Mouse (Mus musculus) lung, adult 2 months (tissue): ENCODE results near the gene AC109138.7. TPM values are rescaled to one million over a fixed set of nuclear protein-coding genes. Genes with fewer than 3 reads are reported as not detected.
"Not testable (repeated sequence)": the region's sequence is repeated elsewhere in the genome, so short reads cannot be mapped to it uniquely, and the experiment has no call there.

Source experiments
- DNase-seq: peaks from one replicate; pipeline ENCODE4 v3.0.0; 2022
- H3K4me1 ChIP-seq: fragments of 200-500 bp; 2 replicates; pipeline ENCODE4 v1.6.1; 2011; ENCODE audit warnings: low read length; ENCODE audit not compliant: control insufficient read depth, insufficient read depth
- H3K4me3 ChIP-seq: fragments of 200-500 bp; replicated peaks from 2 replicates; pipeline ENCODE3; 2011; ENCODE audit warnings: low read depth, mild to moderate bottlenecking, control low read depth, low read length; ENCODE audit errors: extremely low read depth
- CTCF ChIP-seq: fragments of 200-500 bp; IDR thresholded peaks from 2 replicates; pipeline ENCODE4 v1.5.1; 2011; ENCODE audit warnings: mild to moderate bottlenecking, low read length, control low read depth; ENCODE audit not compliant: insufficient read depth
- POLR2A ChIP-seq: fragments of 200-500 bp; IDR thresholded peaks from 2 replicates; pipeline ENCODE4 v1.6.1; 2011; ENCODE audit warnings: low read depth, mild to moderate bottlenecking, control low read depth, low read length, borderline replicate concordance; ENCODE audit errors: extremely low read depth
- WGBS: fragments of 180-500 bp; shearing (Covaris S2); methylation state at CpG from one replicate; pipeline ENCODE4 v1.1.7; 2018; 5-methylcytosine and 5-hydroxymethylcytosine counted together
- polyA plus RNA-seq: library from polyadenylated mRNA; depleted of rRNA; stranded (reverse); fragments of >200 nt; gene quantifications from 2 replicates; pipeline ENCODE4 v1.2.3, GENCODE M21; 2012

AC109138.7 gene
- polyA plus RNA-seq, 1 experiment: not detected

DNA sequence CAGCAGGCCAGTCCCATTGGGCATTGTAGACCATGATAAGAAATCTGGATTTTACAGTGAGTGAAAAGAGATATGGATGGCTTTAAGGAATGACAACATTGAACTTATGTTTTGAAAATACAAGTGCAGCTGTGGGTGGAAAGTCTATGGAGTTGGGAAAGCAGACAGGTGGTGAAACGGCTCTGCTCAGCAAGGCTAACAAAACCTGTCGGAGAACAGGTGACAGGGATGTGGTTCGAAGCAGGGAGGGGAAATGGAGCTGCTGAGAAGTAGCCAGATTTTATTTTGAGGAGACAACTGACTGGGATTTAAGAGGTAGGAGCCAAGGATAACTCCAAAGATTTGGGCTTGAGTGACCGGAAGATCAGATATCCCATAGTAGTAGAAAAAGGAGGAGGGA lies 20.4 kb downstream of the AC109138.7 start:
- no peak for TF ChIP-seq POLR2A
- TF ChIP-seq CTCF: no peak
- Histone ChIP-seq H3K4me1 (peaks cover 9% of the 10 kb centered on the region), H3K4me3 (no peak overlapping the region)
- DNase-seq: no peak
- 68% methylated on average over 4 of the region's 4 CpGs for WGBS

DNA sequence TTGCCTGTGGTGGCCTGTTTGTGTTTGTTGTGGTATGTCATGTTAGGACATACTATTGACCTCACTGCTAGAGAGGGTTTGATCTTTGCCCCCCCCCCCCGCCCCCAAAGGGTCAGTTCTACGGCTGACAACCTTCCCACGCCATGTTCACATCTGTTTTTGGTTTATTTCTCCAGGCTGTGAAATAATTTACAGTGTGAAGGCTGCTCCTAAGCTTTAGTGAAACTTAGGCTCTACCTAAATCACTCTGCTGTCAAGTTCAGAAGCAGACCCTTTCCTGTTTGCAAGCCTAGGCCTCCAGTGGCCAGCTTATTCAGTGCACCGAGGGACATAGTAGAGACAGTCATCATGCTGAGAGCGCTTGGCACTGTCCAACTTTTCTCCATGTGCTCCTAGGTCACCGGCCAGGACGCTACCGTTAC lies 26.1 kb downstream of the AC109138.7 start:
- 58% methylated on average over 8 of the region's 8 CpGs for WGBS

GRCm38 (mm10) chr19:4242416-4242815 lies 28.3 kb downstream of the AC109138.7 start:
- 64% methylated on average over 3 of the region's 3 CpGs for WGBS
- no peak for DNase-seq
- TF ChIP-seq POLR2A (no peak), CTCF (no peak)

More for the DNA sequence above, 26.1 kb downstream of the AC109138.7 start:
- Histone ChIP-seq H3K4me3 (no peak overlapping the region), H3K4me1 (no peaks in the 10 kb centered on the region)
- no peak for DNase-seq
- TF ChIP-seq CTCF (no peak), POLR2A (no peak)

DNA sequence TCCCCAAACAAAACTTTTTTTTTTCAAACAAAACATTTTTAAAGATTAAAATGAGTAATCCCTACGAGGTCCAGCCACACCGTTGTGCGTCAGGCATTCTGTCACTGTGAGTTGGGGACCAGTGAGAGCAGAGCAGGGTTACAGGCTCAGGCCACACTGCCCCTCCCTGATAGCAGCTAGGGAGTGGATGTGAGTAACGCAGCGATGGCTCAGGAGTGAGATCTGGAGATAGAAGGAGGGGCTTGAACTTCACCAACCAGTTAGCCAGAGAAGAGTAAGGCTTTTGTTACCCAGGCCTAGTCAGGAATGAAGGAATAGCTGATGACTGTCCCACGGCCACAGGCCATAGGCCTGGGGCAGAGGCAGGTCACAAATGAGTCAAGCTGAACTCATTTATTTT lies 30.6 kb downstream of the AC109138.7 start:
- H3K4me3 ChIP-seq: no peak overlapping the region
- no peaks in the 10 kb centered on the region for H3K4me1 ChIP-seq
- DNase-seq: no peak
- 80% methylated on average over 6 of the region's 6 CpGs for WGBS
- no peak for TF ChIP-seq POLR2A
- TF ChIP-seq CTCF: no peak

More at GRCm38 (mm10) chr19:4242416-4242815, 28.3 kb downstream of the AC109138.7 start:
- no peak overlapping the region for H3K4me3 ChIP-seq
- H3K4me1 ChIP-seq: no peaks in the 10 kb centered on the region

DNA sequence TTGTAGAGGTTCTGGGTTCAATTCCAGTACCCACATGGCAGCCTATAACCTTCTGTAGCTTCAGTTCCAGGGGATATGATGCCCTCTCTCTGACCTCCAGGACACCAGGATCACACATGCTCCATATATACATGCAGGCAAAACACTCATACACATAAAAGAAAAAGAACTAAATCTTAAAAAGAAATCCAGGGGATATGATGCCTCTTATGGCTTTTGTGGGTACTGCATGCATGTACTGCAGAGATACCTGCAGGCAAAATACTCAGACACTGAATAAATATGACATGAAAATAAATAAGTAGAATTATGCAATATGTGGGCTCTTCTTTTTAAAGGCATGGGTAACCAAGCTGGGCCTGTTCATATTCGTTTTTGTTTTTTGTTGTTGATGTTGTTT lies 32.9 kb downstream of the AC109138.7 start:
- DNase-seq: no peak
- WGBS: 51% methylated on average over 1 of the region's 1 CpGs
- no peak overlapping the region for H3K4me3 ChIP-seq
- TF ChIP-seq POLR2A (no peak), CTCF (no peak)
- no peaks in the 10 kb centered on the region for H3K4me1 ChIP-seq

DNA sequence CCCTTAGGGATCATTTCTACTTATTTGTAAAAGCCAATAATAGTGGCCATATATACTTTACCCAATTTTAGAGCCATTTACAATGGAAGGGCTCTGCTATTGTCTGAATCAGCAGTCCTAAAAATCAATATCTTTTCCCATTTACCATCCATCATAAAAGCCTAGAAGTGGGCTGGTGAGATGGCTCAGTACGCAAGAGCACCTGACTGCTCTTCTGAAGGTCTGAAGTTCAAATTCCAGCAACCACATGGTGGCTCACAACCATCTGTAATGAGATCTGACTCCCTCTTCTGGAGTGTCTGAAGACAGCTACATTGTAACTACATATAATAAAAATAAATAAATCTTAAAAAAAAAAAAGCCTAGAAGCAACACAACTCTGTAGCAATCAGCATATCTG lies 34.5 kb downstream of the AC109138.7 start:
- not testable (repeated sequence) for H3K4me3 ChIP-seq, DNase-seq, H3K4me1 ChIP-seq
- 65% methylated on average over 1 of the region's 1 CpGs for WGBS

- no peak for DNase-seq
- no peaks in the 10 kb centered on the region; the same call in 1 of the 2 replicates for H3K4me1 ChIP-seq
- TF ChIP-seq POLR2A: no peak
- no peak for TF ChIP-seq CTCF
- WGBS: 93% methylated on average over 7 of the region's 7 CpGs
- H3K4me3 ChIP-seq: no peak overlapping the region
Observed at GRCm38 (mm10) chr19:4254230-4254629, 40.1 kb downstream of the AC109138.7 start.

DNA sequence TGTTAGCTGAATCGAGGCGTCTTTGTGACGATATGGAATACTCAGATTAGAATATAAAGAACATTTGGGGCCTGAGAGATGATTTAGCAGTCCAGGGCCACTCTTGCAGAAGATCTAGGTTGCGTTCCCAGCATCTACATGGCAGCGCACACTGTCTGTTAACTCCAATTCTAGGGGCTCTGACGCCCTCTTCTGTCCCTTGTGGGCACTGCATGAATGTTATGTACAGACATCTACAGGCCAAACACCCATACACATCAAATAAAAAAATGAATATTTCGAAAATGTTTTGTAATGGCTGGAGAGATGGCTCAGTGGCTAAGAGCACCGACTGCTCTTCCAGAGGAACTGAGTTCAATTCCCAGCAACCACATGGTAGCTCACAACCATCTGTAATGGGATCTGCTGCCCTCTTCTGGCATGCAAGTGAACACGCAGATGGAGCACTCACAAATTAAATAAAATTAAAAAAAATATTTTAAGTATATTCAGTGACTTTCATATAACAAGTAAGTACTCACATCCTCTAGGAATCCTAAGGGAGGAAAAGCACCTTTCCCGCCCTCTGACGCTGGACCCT lies 41.5 kb downstream of the AC109138.7 start:
- TF ChIP-seq POLR2A (no peak), CTCF (peak; percentile 15; the same call in 1 of the 2 replicates)
- no peak overlapping the region for H3K4me3 ChIP-seq
- DNase-seq: no peak
- no peaks in the 10 kb centered on the region; the same call in 1 of the 2 replicates for H3K4me1 ChIP-seq
- 79% methylated on average over 11 of the region's 11 CpGs for WGBS

DNA sequence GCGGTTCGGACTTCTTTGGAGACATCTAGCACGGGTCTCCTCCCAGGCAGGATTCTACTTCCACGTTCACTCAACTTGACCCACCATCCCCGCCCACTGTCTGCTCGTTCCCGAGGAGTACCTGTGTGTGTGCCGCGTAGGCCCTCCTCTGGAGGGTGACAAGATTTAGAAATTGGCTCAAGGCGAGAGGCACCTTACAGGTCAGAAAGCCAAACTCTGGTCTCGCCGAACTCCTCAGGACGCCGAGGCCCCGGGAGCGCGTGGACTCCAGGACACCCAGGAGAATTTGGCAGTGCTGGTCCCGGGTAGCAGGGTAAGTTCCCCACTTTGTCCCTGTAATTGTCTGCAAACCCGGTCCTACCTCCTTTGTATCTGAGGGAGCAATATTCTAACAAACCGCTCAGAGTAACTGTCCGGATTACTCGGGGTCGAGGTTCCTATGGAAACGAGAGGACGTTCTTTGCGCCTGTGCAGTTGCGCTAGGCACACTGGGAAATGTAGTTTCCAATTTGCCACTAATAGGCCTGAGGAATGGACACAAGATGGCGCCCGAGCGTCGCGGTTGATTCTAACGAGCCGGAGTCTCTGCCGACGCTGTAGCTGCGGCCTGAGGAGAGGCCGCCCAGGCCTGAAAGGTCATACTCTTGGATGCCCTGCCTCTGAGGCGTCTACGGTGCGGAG lies 43.2 kb downstream of the AC109138.7 start:
- TF ChIP-seq CTCF: peak; percentile 85
- TF ChIP-seq POLR2A: no peak
- peak; percentile 89 for DNase-seq
- WGBS: under 1% methylated on average over 41 of the region's 41 CpGs
- Histone ChIP-seq H3K4me1 (no peaks in the 10 kb centered on the region; the same call in 1 of the 2 replicates), H3K4me3 (peak overlapping the region; percentile 72)

DNA sequence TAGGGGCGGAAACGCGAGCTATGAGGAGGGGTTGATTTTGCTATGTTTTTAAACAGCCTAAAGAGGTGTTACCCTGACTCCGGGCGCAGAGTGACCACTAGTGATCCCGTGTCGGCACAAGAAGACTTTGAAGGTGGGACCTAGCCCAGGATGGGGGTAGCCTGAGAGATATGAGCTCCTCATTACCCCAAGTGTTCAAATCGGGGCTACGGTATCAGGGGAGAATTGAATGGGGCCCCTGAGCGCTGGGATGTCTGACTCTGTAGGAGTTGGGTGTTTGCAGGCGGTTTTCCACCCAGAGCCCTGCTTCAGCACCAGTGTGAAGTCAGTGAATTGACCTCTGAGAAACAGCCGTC lies 43.7 kb downstream of the AC109138.7 start:
- 27% methylated on average over 12 of the region's 12 CpGs for WGBS
- no peaks in the 10 kb centered on the region; the same call in 1 of the 2 replicates for H3K4me1 ChIP-seq
- no peak for DNase-seq
- TF ChIP-seq CTCF (no peak), POLR2A (no peak)
- peak overlapping the region; percentile 6 for H3K4me3 ChIP-seq
